Mouse (Mus musculus): ENCODE results near the gene Zbtb46.
"Not testable (repeated sequence)": the region's sequence is repeated elsewhere in the genome, so short reads cannot be mapped to it uniquely, and the experiment has no call there.

Zbtb46 gene

DNA sequence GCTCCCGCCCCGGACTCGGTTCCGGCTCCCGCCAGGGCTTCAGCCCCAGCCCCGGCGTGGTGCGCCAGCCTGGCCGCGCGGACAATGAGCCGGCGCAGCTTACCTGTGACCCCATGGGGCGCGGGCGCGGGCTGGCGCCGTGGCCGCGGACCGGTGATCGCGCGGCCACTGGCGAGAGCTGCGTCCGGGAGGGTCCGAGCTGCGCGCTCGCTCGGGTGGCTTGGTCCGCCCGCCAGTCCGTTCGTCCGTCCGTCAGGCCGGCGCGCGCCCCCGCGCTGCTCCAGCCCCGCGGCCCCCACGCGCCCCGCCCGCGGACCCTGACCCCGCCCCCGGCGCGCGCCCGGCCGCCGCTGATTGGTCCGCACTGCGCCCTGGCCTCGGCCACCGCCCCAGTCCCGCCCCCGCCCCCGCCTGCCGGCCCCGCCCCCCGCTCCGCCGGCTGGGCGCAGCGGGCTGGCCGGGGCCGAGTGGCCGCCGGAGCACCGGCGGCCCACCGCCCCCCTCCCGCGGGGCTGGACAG is at the start of gene Zbtb46:
Gene Zbtb46 (minus strand): TSS at position 274 of the 520 bp plus-strand sequence.
- peak; percentile 83 for DNase-seq

DNA sequence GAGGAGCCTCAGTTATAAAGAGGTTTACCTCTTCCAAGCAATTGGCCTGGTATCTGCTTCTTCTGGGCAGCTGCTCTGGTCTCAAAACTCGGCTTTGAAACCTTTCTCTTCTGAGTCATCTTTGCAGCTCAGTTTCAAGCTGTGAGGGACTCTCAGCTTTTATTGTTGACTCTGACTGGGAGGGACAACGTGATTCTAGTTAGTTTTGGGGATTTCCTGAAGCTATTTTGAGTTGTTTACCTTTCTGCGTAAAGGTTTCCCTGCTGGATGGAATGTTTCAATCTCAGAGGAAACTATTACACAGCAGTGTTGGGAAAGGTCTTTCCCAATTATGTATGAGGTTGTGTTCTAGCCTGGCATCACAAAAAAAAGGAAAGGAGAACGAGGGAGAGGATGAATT is 39.4 kb upstream of the Zbtb46 start:
- no peak for DNase-seq

DNA sequence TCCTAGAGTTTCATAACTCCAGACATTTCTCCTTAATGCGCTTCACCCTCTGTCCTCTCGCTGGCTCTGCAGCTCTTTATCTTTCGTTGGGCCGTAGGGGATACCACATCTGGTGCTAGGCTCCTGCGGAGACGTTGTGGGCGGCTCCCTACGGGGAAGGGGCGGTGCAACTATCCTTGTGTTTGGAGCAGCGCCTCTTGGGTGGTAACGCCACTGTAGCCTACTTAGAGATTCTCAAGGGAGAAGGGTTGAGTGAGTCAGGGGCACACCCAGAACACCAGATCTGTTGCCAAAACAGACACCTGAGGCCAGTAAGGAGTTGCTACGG is 38.3 kb upstream of the Zbtb46 start:
- DNase-seq, result peak; percentile 72

- peak; percentile 97 for DNase-seq
Measured at GRCm38 (mm10) chr2:181496831-181497547, 37.8 kb upstream of the Zbtb46 start, which contains the start of gene Tpd52l2. Gene Tpd52l2 (plus strand): TSS chr2:181497142.

- DNase-seq, result peak; percentile 78
Measured at GRCm38 (mm10) chr2:181496281-181496680, 37.1 kb upstream of the Zbtb46 start.

- not testable (repeated sequence) for DNase-seq
Measured at GRCm38 (mm10) chr2:181495845-181496244, 36.6 kb upstream of the Zbtb46 start.

GRCm38 (mm10) chr2:181494266-181494945 is 35.2 kb upstream of the Zbtb46 start:
- DNase-seq, result no peak

DNA sequence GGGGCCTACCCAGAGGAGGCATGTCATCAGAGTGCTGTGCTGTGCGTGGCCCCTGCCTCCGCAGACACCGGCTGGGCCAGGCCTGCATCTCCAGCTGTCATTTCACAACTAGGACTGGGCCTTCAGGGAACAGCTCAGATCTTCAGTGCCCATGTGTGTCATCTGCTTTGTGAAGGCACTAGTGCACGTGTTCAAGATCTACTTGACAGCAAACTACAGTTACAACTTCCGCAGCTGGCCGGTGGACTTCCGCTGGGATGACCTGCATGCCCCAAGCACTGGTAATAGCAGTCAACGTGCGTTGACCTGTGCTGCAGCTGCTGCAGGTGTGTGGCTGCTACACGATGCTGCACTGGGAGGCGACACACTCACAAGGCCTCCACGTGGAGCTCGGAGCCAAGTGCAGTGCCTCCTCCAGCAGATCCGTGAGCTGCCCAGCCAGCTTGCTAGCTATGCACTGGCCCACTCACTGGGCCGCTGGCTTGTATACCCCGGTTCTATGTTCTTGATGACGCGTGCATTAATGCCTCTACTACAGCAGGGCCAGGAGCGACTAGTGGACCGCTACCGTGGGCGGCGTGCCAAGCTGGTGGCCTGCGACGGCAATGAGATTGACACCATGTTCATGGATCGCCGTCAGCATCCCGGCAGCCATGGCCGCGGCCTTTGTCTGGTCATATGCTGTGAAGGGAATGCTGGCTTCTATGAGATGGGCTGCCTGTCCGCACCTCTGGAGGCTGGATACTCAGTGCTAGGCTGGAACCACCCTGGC is 34.1 kb upstream of the Zbtb46 start, which contains the start of gene Abhd16b:
Gene Abhd16b (plus strand): TSS at position 51 of the 772 bp plus-strand sequence.
- no peak for DNase-seq

- no peak for DNase-seq
Measured at GRCm38 (mm10) chr2:181492206-181492605, 33.0 kb upstream of the Zbtb46 start.

DNA sequence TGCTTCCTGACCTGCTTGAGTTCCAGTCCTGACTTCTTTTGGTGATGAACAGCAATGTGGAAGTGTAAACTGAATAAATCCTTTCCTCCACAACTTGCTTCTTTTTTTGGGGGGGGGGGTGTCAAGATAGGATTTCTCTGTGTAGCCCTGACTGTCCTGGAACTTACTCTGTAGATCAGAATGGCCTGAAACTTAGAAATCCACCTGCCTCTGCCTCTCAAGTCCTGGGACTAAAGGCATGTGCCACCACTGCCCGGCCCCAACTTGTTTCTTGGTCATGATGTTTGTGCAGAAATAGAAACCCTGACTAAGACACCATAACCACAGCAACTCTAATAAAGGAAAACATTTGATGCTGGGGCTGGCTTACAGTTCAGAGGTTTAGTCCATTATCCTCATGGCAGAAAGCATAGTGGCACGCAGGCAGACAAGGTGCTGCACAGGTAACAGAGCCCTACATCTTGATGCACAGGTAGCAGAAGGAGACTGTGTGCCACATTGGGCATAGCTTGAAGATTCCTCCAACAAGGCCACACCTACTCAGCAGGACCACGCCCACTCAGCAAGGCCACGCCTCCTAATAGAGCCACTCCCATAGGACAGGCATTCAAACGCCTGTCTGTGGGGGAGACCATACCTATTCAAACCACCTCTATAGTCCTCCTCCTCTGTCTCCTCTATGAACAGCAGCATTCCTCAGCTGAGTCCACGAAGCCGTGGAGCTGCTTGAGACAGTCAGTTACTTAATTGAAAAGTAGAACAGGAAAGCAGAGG is 32.4 kb upstream of the Zbtb46 start:
- peak; percentile 44 for DNase-seq

DNA sequence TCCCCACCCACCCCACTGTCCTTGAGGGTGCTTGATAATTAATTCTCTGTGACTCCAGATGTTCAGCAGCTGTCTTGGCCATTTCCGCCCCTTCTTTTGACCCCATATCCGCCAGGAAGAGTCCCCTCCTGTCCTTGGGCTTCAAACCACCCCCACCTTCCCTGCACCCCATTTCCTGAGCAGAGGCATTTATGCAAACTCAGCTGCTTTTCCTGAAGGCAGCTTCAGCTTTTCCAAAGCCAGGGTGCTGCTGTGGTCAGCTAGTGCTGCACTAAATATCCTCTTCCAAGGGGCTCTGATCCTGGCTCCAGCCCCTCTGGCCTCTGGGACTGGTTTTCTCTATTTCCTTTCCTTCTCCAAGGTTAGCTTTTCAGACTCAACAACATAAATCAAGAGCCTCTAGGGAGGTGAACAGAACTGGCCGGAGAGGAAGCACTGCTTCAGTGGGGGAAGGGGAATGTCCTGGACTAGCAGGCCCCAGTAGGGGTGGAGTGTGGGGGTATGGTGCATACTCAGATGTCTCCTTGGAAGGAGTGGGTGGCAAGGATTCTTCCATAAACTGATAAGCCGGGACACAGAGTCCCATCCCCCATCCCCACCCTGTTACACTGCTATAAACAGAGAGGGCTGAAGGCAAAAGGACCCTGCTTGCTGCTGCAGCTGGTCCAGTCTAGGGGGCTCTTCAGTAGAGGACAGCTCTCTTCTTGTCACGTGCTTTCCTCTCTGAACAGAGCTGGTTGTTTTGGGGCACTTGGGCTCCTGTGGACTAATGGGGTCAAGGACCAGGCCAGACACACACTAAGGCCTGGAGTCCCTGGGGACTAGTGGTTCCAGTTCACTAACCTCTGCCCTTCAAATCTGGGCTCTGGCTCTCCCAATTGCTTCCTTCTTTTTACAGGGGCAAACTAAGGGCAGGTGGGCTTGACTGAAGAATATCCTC is 28.4 kb upstream of the Zbtb46 start:
- DNase-seq, result peak; percentile 79

- DNase-seq, result no peak
Measured at GRCm38 (mm10) chr2:181485741-181486140, 26.5 kb upstream of the Zbtb46 start.

DNA sequence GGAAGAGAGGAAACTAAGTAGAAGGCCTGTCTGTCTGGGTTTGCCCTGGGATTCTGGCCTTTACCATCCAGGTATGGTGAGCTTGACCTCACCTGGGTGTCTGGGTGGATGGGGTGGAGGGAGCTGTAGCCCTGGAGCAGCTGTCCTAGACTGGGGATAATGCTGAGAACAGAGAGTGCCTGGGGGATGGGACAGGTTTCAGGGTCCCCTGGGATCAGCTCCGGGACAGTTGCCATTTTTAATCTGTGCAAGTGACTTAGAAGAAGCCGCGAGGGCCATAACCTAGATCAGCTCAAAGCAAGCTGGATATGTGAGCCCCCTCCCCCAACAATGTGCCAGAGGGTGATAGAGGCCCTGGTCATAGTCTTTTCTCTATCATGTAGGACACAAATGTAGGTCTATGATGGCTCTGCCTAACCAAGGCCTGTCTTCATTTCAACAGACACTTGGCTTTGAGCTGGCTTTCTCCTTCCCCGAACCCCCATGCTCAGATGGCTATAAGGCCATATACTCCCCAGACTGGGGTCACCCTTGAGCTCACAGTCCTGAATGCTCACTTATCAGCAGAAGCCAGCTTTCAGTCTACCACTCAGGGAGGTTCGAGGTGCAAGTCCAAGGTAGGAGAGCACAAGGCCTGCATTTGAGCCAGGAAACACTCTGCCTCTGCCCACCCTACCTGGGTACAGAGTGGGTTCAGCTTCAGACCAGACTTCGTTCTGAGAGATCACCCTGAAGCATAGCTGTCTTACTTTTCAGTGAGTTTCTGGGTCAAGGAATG is 25.4 kb upstream of the Zbtb46 start:
- DNase-seq, result no peak

DNA sequence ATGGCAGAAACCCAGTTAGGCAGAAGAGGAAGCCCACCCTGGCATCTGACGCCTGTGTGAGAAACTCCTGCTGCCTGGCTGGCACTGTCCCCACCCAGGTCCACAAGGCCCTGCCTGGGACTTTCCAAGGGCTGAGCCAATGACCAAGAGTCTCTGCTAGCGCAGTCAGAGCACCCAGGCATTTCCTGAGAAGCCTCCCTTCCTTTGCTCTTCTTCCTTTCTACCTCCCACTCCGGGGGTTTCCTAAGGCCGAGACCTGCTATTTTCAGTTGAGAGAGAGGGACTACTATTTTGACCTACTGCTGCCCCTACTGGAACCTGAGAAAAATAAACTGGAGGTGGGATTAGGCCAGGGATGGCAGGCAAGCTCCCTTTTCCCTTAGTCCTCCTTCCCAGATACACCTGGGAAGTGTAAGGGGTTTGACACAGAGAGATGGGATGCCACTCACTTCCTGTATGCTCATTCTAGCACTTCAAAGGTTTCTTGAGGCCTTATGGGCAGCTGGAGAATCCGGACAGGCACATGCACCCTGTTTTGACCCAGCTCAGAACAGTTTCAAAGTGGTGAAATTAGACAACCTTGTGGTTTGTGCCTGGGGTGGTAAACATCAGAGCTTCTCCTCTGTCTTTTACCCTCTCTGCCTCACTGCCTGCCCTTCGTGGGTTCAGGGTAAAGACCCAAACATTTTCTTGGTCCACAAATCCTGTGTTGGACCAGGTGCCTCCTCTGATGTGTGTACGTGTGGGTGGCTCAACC is 24.5 kb upstream of the Zbtb46 start:
- peak; percentile 67 for DNase-seq

- DNase-seq, result no peak
Measured at GRCm38 (mm10) chr2:181483120-181483519, 23.9 kb upstream of the Zbtb46 start.

DNA sequence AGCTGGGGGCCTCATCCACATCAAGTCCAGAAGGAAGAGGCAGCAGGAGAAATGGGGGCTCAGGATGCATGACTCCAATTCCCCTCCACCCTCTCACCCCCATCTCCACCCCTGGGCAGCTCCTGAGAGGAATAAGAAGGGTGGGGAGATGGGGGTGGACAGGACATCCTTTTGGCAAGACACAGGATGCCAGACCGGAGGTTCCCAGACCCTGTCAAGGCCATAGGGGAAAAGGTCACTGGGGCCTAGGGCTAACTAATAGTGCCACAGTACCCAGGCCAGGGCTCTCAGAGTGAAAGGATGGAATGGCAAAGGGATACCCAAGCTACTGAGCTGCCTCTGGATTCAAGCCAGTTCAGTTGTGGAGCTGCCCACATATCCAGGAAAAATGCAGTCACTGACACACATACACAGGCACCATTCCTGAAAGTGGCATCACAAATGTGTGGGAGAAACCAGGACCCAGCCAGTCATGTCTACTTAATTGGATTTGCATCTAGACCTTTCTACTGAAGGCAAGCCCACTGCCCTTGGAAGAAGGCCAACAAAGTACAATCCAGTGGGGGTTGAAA is 13.1 kb upstream of the Zbtb46 start:
- DNase-seq, result peak; percentile 48

GRCm38 (mm10) chr2:181471246-181471645 is 12.0 kb upstream of the Zbtb46 start:
- DNase-seq, result peak; percentile 74

DNA sequence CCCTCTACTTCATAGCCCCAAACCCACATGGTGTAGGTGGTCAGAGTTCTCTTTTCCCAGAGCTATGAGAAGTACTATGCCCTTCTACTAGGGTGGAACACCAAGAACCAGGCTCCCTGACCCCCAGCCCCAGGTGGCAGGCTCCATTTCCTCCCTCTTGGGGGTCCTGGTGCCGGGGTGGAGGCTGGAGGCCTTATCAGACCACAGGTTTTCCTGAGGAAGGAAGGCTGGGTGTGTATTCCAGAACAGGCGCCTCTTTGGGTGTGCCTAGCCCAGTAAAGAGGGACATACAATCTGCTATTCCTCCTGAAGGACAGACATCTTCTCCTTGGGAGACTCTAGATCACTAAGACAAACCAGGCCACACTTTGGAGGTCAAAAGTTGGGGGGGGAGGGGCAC is 11.1 kb upstream of the Zbtb46 start:
- no peak for DNase-seq

- no peak for DNase-seq
Measured at GRCm38 (mm10) chr2:181465423-181465822, 6.2 kb upstream of the Zbtb46 start.
